Mouse (Mus musculus) small intestine, adult 2 months (tissue): ENCODE measurements at regions not wholly inside any gene's neighbourhood (a gene's known extent, or its start where the extent isn't known, plus 50 kb on each side); places are given as distances from the start of the nearest gene placed in this dataset.

Experiments
- CTCF ChIP-seq: fragments of 200-500 bp; IDR thresholded peaks from 2 replicates; pipeline ENCODE4 v1.5.1; 2012; ENCODE audit warnings: low read depth, mild to moderate bottlenecking, control low read depth, inconsistent platforms, low read length, moderate library complexity, mixed read lengths; ENCODE audit not compliant: insufficient replicate concordance, insufficient read length; ENCODE audit errors: extremely low read depth
- POLR2A ChIP-seq: fragments of 200-500 bp; IDR thresholded peaks from 2 replicates; pipeline ENCODE4 v1.6.1; 2012; ENCODE audit warnings: low read depth, mild to moderate bottlenecking, control low read depth, inconsistent platforms, low read length, moderate library complexity

GRCm38 (mm10) chr6:31227406-31227805 is 171.1 kb upstream of the Mkln1 start:
- TF ChIP-seq POLR2A (no peak), CTCF (no peak)
